Mouse (Mus musculus) ES-E14 (cell line): Measurements from ENCODE around the gene Hoxc13. TPM values are rescaled to one million over a fixed set of nuclear protein-coding genes. Genes with fewer than 3 reads are reported as not detected.
A peak's percentile ranks its signal among the peaks of the same experiment; 100 is the strongest.

Source experiments
- DNase-seq: peaks from one replicate; pipeline ENCODE4 v3.0.0-alpha.2; 2013; ENCODE audit warnings: low read depth, low spot score
- H3K27ac ChIP-seq: 2 replicates; pipeline ENCODE4 v1.5.1; 2012; ENCODE audit warnings: low read depth, mild to moderate bottlenecking, low read length, moderate library complexity, mixed read lengths; ENCODE audit not compliant: poor library complexity, insufficient read depth, severe bottlenecking
- H3K36me3 ChIP-seq: 2 replicates; pipeline ENCODE4 v1.6.1; 2012; ENCODE audit warnings: mild to moderate bottlenecking, low read length, moderate library complexity, mixed read lengths; ENCODE audit not compliant: control insufficient read depth, poor library complexity, insufficient read depth, severe bottlenecking
- H3K4me1 ChIP-seq, 2 experiments: fragments of 150-350 bp in 1 of 2; sonication (generic) in 1 of 2; 2 replicates each; pipeline ENCODE4 v1.6.1; 2012; ENCODE audit warnings: low read length in 2 of 2, mild to moderate bottlenecking in 1 of 2, mixed read lengths in 1 of 2; ENCODE audit not compliant: control insufficient read depth in 2 of 2, insufficient read depth in 2 of 2, poor library complexity in 1 of 2
- H3K4me3 ChIP-seq, 2 experiments: fragments of 150-350 bp in 1 of 2; sonication (generic) in 1 of 2; 2 replicates each; pipeline ENCODE4 v1.5.1; 2012; ENCODE audit warnings: low read length in 2 of 2, low read depth in 1 of 2, mild to moderate bottlenecking in 1 of 2, mixed read lengths in 1 of 2; ENCODE audit not compliant: insufficient read depth in 1 of 2, poor library complexity in 1 of 2, severe bottlenecking in 1 of 2
- H3K9ac ChIP-seq: 2 replicates; pipeline ENCODE4 v1.6.1; 2012; ENCODE audit warnings: low read depth, mild to moderate bottlenecking, low read length, mixed read lengths; ENCODE audit not compliant: poor library complexity, insufficient read depth, severe bottlenecking
- H3K9me3 ChIP-seq: fragments of 150-350 bp; sonication (generic); 2 replicates; pipeline ENCODE4 v1.6.1; 2012; ENCODE audit warnings: low read depth, mild to moderate bottlenecking, low read length; ENCODE audit not compliant: control insufficient read depth, insufficient read depth
- CHD2 ChIP-seq: IDR thresholded peaks from 2 replicates; pipeline ENCODE4 v1.6.1; 2014; ENCODE audit warnings: mild to moderate bottlenecking, low read depth, low read length, inconsistent platforms
- HCFC1 ChIP-seq: IDR thresholded peaks from 2 replicates; pipeline ENCODE4 v1.6.1; 2012; ENCODE audit warnings: low read length, inconsistent platforms, borderline replicate concordance; ENCODE audit not compliant: insufficient read depth
- MAFK ChIP-seq: IDR thresholded peaks from 2 replicates; pipeline ENCODE4 v1.6.1; 2014; ENCODE audit warnings: mild to moderate bottlenecking, low read depth, low read length, inconsistent platforms; ENCODE audit not compliant: insufficient read depth
- ZC3H11A ChIP-seq: IDR thresholded peaks from 2 replicates; pipeline ENCODE4 v1.6.1; 2012; ENCODE audit warnings: low read depth, mild to moderate bottlenecking, inconsistent platforms, low read length, borderline replicate concordance
- ZNF384 ChIP-seq: IDR thresholded peaks from 2 replicates; pipeline ENCODE4 v1.6.1; 2012; ENCODE audit warnings: low read depth, low read length, inconsistent platforms
- in situ Hi-C, 2 experiments: fragments of 600-800 bp; cut with MboI; formaldehyde crosslinking; loops; one replicate each; pipeline ENCODE4 v1.15.1; 2025; ENCODE audit warnings: low sequenced_read_pairs in 2 of 2, inconsistent platforms in 1 of 2; ENCODE audit not compliant: unreplicated experiment in 2 of 2
- total RNA-seq: library from RNA; depleted of rRNA; stranded (reverse); fragments of 300-350 nt; gene quantifications from 2 replicates; pipeline ENCODE4 v1.2.3, GENCODE M21; 2012

Hoxc13 gene
- total RNA-seq, 1 experiment = 0.94 TPM

DNA sequence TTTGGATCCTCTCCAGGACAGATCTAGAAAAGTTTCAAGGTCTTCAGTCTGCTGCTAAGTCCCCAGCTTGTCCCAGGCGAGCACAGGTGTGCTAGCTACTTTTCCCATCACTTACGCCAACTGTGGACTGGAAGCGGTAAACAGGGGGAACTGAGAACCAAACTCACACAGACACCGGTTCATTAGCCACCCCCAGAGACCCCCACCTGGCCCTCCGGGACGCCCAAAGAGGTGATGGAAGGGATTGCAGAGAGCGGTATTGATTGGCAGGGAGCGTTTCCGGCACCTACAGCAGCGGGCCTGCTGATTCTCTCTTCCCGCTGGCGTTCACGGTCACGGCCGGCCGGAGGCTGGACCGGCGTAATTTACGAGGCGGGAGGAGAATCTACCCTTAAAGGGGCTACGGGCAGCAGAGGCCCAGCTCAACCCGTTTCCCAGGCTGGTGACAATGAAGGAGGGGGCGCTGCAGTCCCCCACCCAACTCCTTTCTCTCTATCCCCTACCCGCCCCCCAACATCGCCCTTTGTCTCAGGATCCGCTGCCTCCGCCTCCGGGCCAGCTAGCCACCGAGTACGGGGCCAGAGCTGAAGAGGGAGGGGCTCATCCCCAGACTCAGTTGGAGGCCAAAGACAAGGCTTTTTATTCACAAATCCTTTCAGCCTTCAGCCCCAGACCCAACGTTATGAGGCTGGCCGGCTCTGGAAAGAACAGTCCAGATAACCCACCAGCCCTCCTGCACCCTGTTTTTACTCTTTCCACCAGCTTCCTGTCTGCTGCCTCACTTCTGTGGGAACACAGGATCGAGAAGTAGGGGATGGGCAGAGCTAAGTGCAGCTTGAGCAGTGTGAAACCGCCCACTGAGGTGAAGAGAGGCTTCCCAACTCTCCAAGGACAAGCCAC, 18.6 kb downstream of the Hoxc13 start:
- no peak overlapping the region for H3K27ac ChIP-seq
- peaks cover 0 to 4% of the 10 kb centered on the region in 2 experiments; a peak in 1 of 4 replicates for H3K4me1 ChIP-seq

DNA sequence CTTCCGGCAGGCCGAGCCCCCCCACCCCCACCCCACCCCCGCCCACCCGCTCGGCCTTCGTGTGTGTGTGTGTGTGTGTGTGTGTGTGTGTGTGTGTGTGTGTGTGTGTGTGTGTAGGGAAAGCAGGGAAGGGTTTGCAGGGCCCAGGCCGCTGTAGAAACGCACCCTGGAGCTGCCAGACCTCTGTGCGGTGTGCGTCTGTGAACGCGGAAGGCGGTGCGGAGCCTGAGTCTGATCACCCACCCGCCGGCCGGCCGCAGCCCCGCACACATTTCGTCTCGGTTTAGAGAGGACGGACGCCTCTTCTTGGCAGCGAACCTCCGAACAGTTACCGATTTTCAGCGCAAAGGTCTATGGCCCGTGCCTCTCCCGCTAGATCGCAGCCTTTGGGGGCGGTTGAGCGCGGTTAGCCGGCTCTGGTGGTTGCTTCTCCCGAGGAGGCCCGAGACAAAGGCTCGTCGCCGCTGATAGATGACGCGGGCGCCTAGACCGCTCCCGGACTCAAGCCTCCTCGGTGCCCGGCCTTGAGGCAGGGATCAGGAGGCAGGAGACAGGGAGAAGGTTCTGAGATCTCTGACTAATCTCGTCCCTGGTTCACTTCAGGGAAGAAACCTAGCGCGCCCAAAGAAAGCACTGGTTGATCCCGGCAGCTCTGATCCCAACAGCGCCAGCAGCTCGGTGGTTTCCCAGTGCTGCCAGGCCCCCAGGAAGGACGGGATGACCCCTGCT, 22.0 kb downstream of the Hoxc13 start:
- no peak for DNase-seq
- H3K36me3 ChIP-seq = no peaks in the 10 kb centered on the region
- H3K9me3 ChIP-seq = no peaks in the 10 kb centered on the region
- H3K27ac ChIP-seq = no peak overlapping the region
- in situ Hi-C loops = loop anchor here in 1 of 2 experiments (25.0 kb wide), 1 partner anchor 931 kb away; the partner anchor contains the start of gene Krt8
- no peak overlapping the region for H3K9ac ChIP-seq
- H3K4me3 ChIP-seq = peak overlapping the region; percentile 25 to 52; a peak in 3 of 4 replicates
- TF ChIP-seq HCFC1 (no peak), ZNF384 (no peak), CHD2 (no peak), ZC3H11A (no peak), MAFK (no peak)
- peaks cover 0 to 4% of the 10 kb centered on the region in 2 experiments; a peak in 2 of 4 replicates for H3K4me1 ChIP-seq

More for the DNA sequence above, 18.6 kb downstream of the Hoxc13 start:
- in situ Hi-C loops = loop anchor here in 1 of 2 experiments (25.0 kb wide), 1 partner anchor 927 kb away; the partner anchor contains the start of gene Krt8
- Histone ChIP-seq H3K9me3 (no peaks in the 10 kb centered on the region), H3K4me3 (peak overlapping the region; percentile 19 to 23; a peak in 2 of 4 replicates), H3K9ac (no peak overlapping the region), H3K36me3 (no peaks in the 10 kb centered on the region)
- TF ChIP-seq ZNF384 (no peak), CHD2 (no peak), ZC3H11A (no peak), HCFC1 (no peak; the same call in 1 of the 2 replicates), MAFK (no peak)
- DNase-seq = no peak

DNA sequence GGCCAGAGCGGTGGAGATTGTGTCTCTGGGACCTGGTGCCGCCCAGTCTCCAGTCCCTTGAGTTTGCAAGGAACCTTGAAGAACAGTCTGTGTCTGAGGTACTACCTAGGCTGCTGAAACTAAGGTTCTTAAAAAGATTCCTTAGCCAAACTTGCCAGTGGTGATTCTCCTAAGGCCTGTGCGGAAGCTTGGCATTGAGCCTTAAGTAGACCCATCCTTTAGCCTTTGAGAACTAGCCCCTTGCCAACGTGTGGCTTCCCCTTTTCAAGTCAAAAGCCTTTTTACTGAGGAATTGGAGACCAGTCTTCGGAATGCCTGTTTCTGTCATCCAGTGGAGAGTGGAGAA, 22.5 kb downstream of the Hoxc13 start:
- peak overlapping the region in 1 of 2 experiments; percentile 52; a peak in 1 of 4 replicates for H3K4me3 ChIP-seq
- in situ Hi-C loops = loop anchor here in 1 of 2 experiments (25.0 kb wide), 1 partner anchor 931 kb away; the partner anchor contains the start of gene Krt8
- TF ChIP-seq HCFC1 = no peak
- TF ChIP-seq CHD2 = no peak
- no peak for TF ChIP-seq MAFK
- TF ChIP-seq ZNF384 = no peak
- TF ChIP-seq ZC3H11A = no peak

DNA sequence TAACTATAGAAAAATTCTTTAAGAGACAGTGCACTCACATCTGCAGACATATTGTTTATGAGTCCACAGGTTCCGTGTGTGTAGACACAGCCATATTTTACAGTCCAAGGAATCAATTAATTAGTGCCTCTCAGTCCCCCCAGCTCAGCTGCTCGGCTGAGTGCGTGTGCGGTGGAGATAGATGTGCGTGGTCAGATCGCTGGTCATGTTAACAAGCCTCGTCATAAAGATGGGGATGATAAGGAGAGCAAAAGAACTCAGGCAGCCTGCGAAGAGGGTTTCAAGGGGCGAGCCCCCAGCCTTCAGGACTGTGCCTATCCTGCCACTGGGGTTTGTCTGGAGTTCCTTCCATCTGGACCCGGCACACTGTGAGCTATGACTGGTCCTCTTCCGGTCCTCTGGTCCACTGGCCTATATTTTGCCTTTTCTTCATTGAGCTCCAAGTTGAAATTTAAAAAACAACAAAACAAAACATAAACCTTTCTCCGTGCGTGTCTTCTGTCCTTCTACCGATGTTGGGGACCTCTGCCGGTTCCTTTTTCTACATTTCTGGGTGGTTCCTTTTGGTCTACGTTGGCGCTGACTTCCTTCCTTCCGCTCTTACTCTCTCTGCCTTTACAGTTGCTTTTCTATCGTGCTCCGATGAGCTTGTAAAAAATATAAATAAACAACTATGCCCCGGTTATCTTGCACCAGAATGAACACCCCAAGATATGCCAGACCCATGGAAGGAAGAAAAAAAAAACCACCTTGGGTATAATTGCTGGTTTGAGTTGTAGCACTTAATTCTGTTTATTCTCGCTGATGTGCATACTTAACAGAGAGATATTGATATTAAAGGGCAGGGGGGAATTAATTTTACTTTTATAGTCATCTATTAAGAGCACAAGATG, 24.5 kb downstream of the Hoxc13 start:
- H3K4me3 ChIP-seq = no peak overlapping the region
- no peak for DNase-seq
- TF ChIP-seq ZC3H11A (no peak), HCFC1 (no peak), MAFK (no peak), ZNF384 (no peak), CHD2 (no peak)
- H3K9me3 ChIP-seq = no peaks in the 10 kb centered on the region
- H3K27ac ChIP-seq = no peak overlapping the region
- no peak overlapping the region for H3K9ac ChIP-seq
- in situ Hi-C loops = loop anchor here in 1 of 2 experiments (25.0 kb wide), 1 partner anchor 933 kb away; the partner anchor contains the start of gene Krt8
- no peaks in the 10 kb centered on the region for H3K36me3 ChIP-seq
- no peaks in the 10 kb centered on the region; a peak in 2 of 4 replicates for H3K4me1 ChIP-seq

More for the DNA sequence above, 22.5 kb downstream of the Hoxc13 start:
- no peaks in the 10 kb centered on the region for H3K36me3 ChIP-seq
- peaks cover 0 to 4% of the 10 kb centered on the region in 2 experiments; a peak in 2 of 4 replicates for H3K4me1 ChIP-seq
- no peak overlapping the region for H3K27ac ChIP-seq
- DNase-seq = no peak
- H3K9me3 ChIP-seq = no peaks in the 10 kb centered on the region
- H3K9ac ChIP-seq = no peak overlapping the region
